Comparison of ENCODE assay signal across 28 mouse cellular contexts in genomic region chr15:7013047-7013446, GRCm38 (mm10).
A peak's percentile ranks its signal among the peaks of the same experiment; 100 is the strongest.
DNase-seq lines count a peak whose midpoint lies in the region; ATAC-seq and TF ChIP-seq lines count a peak whose summit lies in the region.
"Had no signal": no experiment of that assay in that cellular context is flagged by ENCODE, and none has a peak within 500 bp of the region (broad histone marks: within the 10 kb centered on the region; RNA-seq: fewer than 3 reads in every experiment).

No protein-coding gene starts in this region.

- H3K36me3 ChIP-seq in forebrain, postnatal 0 days (ENCODE audit: insufficient read depth), result no peaks in the 10 kb centered on the region
- H3K36me3 ChIP-seq: embryonic facial prominence, embryonic 12.5 days; embryonic facial prominence, embryonic 15.5 days; forebrain, embryonic 12.5 days; forebrain, embryonic 15.5 days; heart, embryonic 12.5 days; heart, embryonic 15.5 days; hindbrain, embryonic 10.5 days; hindbrain, embryonic 13.5 days; intestine, embryonic 15.5 days had no signal

- H3K9me3 ChIP-seq in forebrain, postnatal 0 days (ENCODE audit: low read length), result no peaks in the 10 kb centered on the region
- H3K9me3 ChIP-seq: embryonic facial prominence, embryonic 12.5 days; embryonic facial prominence, embryonic 15.5 days; forebrain, embryonic 12.5 days; forebrain, embryonic 15.5 days; heart, embryonic 15.5 days; hindbrain, embryonic 10.5 days; hindbrain, embryonic 13.5 days; intestine, embryonic 15.5 days had no signal

- H3K27me3 ChIP-seq in forebrain, postnatal 0 days (ENCODE audit: insufficient read depth, low read length), result no peaks in the 10 kb centered on the region
- H3K27me3 ChIP-seq: embryonic facial prominence, embryonic 12.5 days; embryonic facial prominence, embryonic 15.5 days; forebrain, embryonic 12.5 days; forebrain, embryonic 15.5 days; heart, embryonic 12.5 days; heart, embryonic 15.5 days; hindbrain, embryonic 13.5 days had no signal

- H3K4me3 ChIP-seq in embryonic fibroblast, embryonic 13.5 days (ENCODE audit: insufficient read depth, low read length), result no peak overlapping the region
- no peak overlapping the region for H3K4me3 ChIP-seq in forebrain, postnatal 0 days (ENCODE audit: low read depth, low read length)
- H3K4me3 ChIP-seq: embryonic facial prominence, embryonic 12.5 days; embryonic facial prominence, embryonic 15.5 days; erythroblast, embryonic 14.5 days; forebrain, embryonic 12.5 days; forebrain, embryonic 15.5 days; heart, embryonic 12.5 days; heart, embryonic 15.5 days; hindbrain, embryonic 10.5 days; hindbrain, embryonic 13.5 days; intestine, embryonic 15.5 days had no signal

- no peak for ATAC-seq in forebrain, postnatal 0 days
- ATAC-seq: activated CD4-positive, CD25-positive, alpha-beta regulatory T cell, adult 4 months; forebrain, embryonic 15.5 days; hindbrain, embryonic 16.5 days had no signal

- TF ChIP-seq CTCF in embryonic fibroblast, embryonic 13.5 days (IDR thresholded peaks at IDR 0.05; ENCODE audit: borderline replicate concordance, insufficient read depth, low read length), result no peak
- TF ChIP-seq CTCF in forebrain, postnatal 0 days (IDR thresholded peaks at IDR 0.05; ENCODE audit: low read depth), result no peak

- TF ChIP-seq POLR2A in embryonic fibroblast, embryonic 13.5 days (IDR thresholded peaks at IDR 0.05; ENCODE audit: low read depth, low read length), result no peak

- no peak overlapping the region for H3K4me2 ChIP-seq in forebrain, postnatal 0 days (ENCODE audit: low read depth)
- H3K4me2 ChIP-seq: embryonic facial prominence, embryonic 12.5 days; embryonic facial prominence, embryonic 15.5 days; forebrain, embryonic 12.5 days; forebrain, embryonic 15.5 days; heart, embryonic 12.5 days; heart, embryonic 15.5 days; hindbrain, embryonic 13.5 days; intestine, embryonic 15.5 days had no signal

- peak; percentile 55 for DNase-seq in gastrocnemius, adult 18-20 months (ENCODE audit: low spot score)
- DNase-seq in gastrocnemius, postnatal 10 days, result no peak
- DNase-seq in Muller cell, postnatal 12 days (ENCODE audit: inconsistent ontology term), result peak; percentile 89
- DNase-seq in kidney, adult 11 months, result no peak
- DNase-seq in B cell, adult 2 months, result no peak
- no peak for DNase-seq in forebrain, postnatal 0 days
- DNase-seq: adrenal gland, postnatal 10 days; adrenal gland, postnatal 36 days; cerebellum, adult 18-20 months; cerebellum, adult 9-10 months; cerebellum, postnatal 14 days; heart, adult 18-20 months; heart, postnatal 10 days; heart, postnatal 36 days; kidney, adult 18-20 months had no signal

- 77% methylated on average over 5 of the region's 5 CpGs for WGBS in forebrain, postnatal 0 days

- no peak overlapping the region for H3K9ac ChIP-seq in forebrain, postnatal 0 days
- H3K9ac ChIP-seq: embryonic facial prominence, embryonic 12.5 days; embryonic facial prominence, embryonic 15.5 days; forebrain, embryonic 12.5 days; forebrain, embryonic 15.5 days; heart, embryonic 12.5 days; heart, embryonic 15.5 days; hindbrain, embryonic 13.5 days; intestine, embryonic 15.5 days had no signal

- H3K4me1 ChIP-seq in embryonic fibroblast, embryonic 13.5 days (ENCODE audit: control insufficient read depth, insufficient read depth, low read length), result peaks cover 17% of the 10 kb centered on the region
- H3K4me1 ChIP-seq in forebrain, postnatal 0 days (ENCODE audit: insufficient read depth), result no peaks in the 10 kb centered on the region
- H3K4me1 ChIP-seq: embryonic facial prominence, embryonic 15.5 days; forebrain, embryonic 12.5 days; forebrain, embryonic 15.5 days; hindbrain, embryonic 10.5 days had no signal

- peak overlapping the region; percentile 2 for H3K27ac ChIP-seq in embryonic fibroblast, embryonic 13.5 days (ENCODE audit: insufficient read depth, low read length)
- no peak overlapping the region for H3K27ac ChIP-seq in forebrain, postnatal 0 days (ENCODE audit: low read depth, low read length)
- H3K27ac ChIP-seq: embryonic facial prominence, embryonic 12.5 days; embryonic facial prominence, embryonic 15.5 days; forebrain, embryonic 12.5 days; forebrain, embryonic 15.5 days; heart, embryonic 15.5 days; hindbrain, embryonic 10.5 days; hindbrain, embryonic 13.5 days; intestine, embryonic 15.5 days had no signal

Comparison
In these comparisons a context has a peak if more than half of its experiments do, and no peak if none do; other contexts are left out.
1. DNase-seq: peak in gastrocnemius, adult 18-20 months (single experiment) and Muller cell, postnatal 12 days (single experiment); none in gastrocnemius, postnatal 10 days (single experiment), kidney, adult 11 months (single experiment), B cell, adult 2 months (0 of 2) and forebrain, postnatal 0 days (single experiment).